Mouse (Mus musculus) intestine, postnatal 0 days (tissue): ENCODE measurements at regions not wholly inside any gene's neighbourhood (a gene's known extent, or its start where the extent isn't known, plus 50 kb on each side); places are given as distances from the start of the nearest gene placed in this dataset.

Experiments used
- ATAC-seq: fragments of 200-750 bp; cut with Nextera tagmentation; 2 replicates; pipeline ENCODE4 v1.8.0; 2017; ENCODE audit warnings: mild to moderate bottlenecking, moderate TSS enrichment, moderate library complexity
- H3K27ac ChIP-seq: fragments of 300-500 bp; sonication (generic); 2 replicates; pipeline ENCODE4 v1.5.1; 2014; ENCODE audit warnings: mild to moderate bottlenecking, low read depth, low read length, moderate library complexity
- H3K27me3 ChIP-seq: fragments of 300-500 bp; sonication (generic); replicated peaks from 2 replicates; pipeline ENCODE4 v1.6.1; 2014; ENCODE audit warnings: low read length, mixed read lengths; ENCODE audit not compliant: control insufficient read depth, insufficient read depth
- H3K36me3 ChIP-seq: fragments of 300-500 bp; sonication (generic); 2 replicates; pipeline ENCODE4 v1.6.1; 2014; ENCODE audit warnings: mild to moderate bottlenecking, moderate library complexity; ENCODE audit not compliant: control insufficient read depth, insufficient read depth
- H3K4me1 ChIP-seq: fragments of 300-500 bp; sonication (generic); replicated peaks from 2 replicates; pipeline ENCODE4 v1.6.1; 2014; ENCODE audit warnings: antibody characterized with exemption, low read length, mixed read lengths; ENCODE audit not compliant: control insufficient read depth, insufficient read depth
- H3K4me2 ChIP-seq: fragments of 300-500 bp; sonication (generic); replicated peaks from 2 replicates; pipeline ENCODE4 v1.6.1; 2014; ENCODE audit warnings: low read depth, mild to moderate bottlenecking, moderate library complexity
- H3K4me3 ChIP-seq: fragments of 300-500 bp; sonication (generic); 2 replicates; pipeline ENCODE4 v1.5.1; 2014; ENCODE audit warnings: low read depth, low read length
- H3K9ac ChIP-seq: fragments of 300-500 bp; sonication (generic); 2 replicates; pipeline ENCODE4 v1.6.1; 2014; ENCODE audit warnings: mild to moderate bottlenecking, low read depth, low read length
- H3K9me3 ChIP-seq: fragments of 300-500 bp; sonication (generic); 2 replicates; pipeline ENCODE4 v1.6.1; 2016; ENCODE audit warnings: mixed run types; ENCODE audit not compliant: control insufficient read depth
- CTCF ChIP-seq: sonication (generic); IDR thresholded peaks from 2 replicates; pipeline ENCODE4 v1.5.1; 2016; ENCODE audit warnings: low read depth, mild to moderate bottlenecking, control low read depth, antibody characterized with exemption, moderate library complexity
- WGBS: fragments of 180-500 bp; shearing (Covaris S2); extraction: QIAGEN DNeasy Blood & Tissue Kit; methylation state at CpG from one replicate; pipeline ENCODE4 v1.1.7; 2014; 5-methylcytosine and 5-hydroxymethylcytosine counted together

GRCm38 (mm10) chr19:44696059-44696712 is 59.7 kb upstream of the Pax2 start:
- 19% methylated on average over 8 of the region's 8 CpGs for WGBS
- Histone ChIP-seq H3K4me1 (no peaks in the 10 kb centered on the region), H3K4me2 (no peak overlapping the region), H3K9me3 (no peaks in the 10 kb centered on the region), H3K4me3 (no peak overlapping the region), H3K27me3 (peaks cover 47% of the 10 kb centered on the region), H3K36me3 (no peaks in the 10 kb centered on the region), H3K27ac (no peak overlapping the region), H3K9ac (no peak overlapping the region)
- no peak for TF ChIP-seq CTCF
- ATAC-seq, result no peak

- 45% methylated on average over 9 of the region's 9 CpGs for WGBS
- H3K36me3 ChIP-seq, result no peaks in the 10 kb centered on the region
- no peak overlapping the region for H3K4me2 ChIP-seq
- H3K9me3 ChIP-seq, result no peaks in the 10 kb centered on the region
- no peaks in the 10 kb centered on the region for H3K4me1 ChIP-seq
- H3K27me3 ChIP-seq, result peaks cover 47% of the 10 kb centered on the region
- no peak for ATAC-seq
- H3K9ac ChIP-seq, result no peak overlapping the region
- no peak overlapping the region for H3K4me3 ChIP-seq
- TF ChIP-seq CTCF, result no peak
- H3K27ac ChIP-seq, result no peak overlapping the region
Measured at GRCm38 (mm10) chr19:44696773-44697172, 59.1 kb upstream of the Pax2 start.

- no peak overlapping the region for H3K9ac ChIP-seq
- no peaks in the 10 kb centered on the region for H3K4me1 ChIP-seq
- no peaks in the 10 kb centered on the region for H3K9me3 ChIP-seq
- no peak for TF ChIP-seq CTCF
- ATAC-seq, result no peak
- H3K4me3 ChIP-seq, result no peak overlapping the region
- H3K4me2 ChIP-seq, result no peak overlapping the region
- H3K27me3 ChIP-seq, result peaks cover 36% of the 10 kb centered on the region
- no peak overlapping the region for H3K27ac ChIP-seq
- no peaks in the 10 kb centered on the region for H3K36me3 ChIP-seq
- WGBS, result 12% methylated on average over 21 of the region's 21 CpGs
Measured at GRCm38 (mm10) chr19:44698382-44699256, 57.2 kb upstream of the Pax2 start.
